Mouse (Mus musculus): ENCODE results near the gene Slc41a1. TPM values are rescaled to one million over a fixed set of nuclear protein-coding genes. Genes with fewer than 3 reads are reported as not detected.

The Slc41a1 gene
- polyA plus RNA-seq, 1 experiment from 2014 or later: 18.5 TPM

- 77% methylated on average over 8 of the region's 8 CpGs for WGBS
- Histone ChIP-seq H3K9ac (ENCODE audit: low read length) (no peak overlapping the region), H3K27ac (ENCODE audit: low read length) (no peak overlapping the region), H3K4me2 (ENCODE audit: low read depth, low read length) (no peak overlapping the region), H3K4me1 (ENCODE audit: control insufficient read depth, insufficient read depth, low read length) (peaks cover 5% of the 10 kb centered on the region; the same call in 1 of the 2 replicates), H3K36me3 (ENCODE audit: control insufficient read depth, insufficient read depth, low read length) (no peaks in the 10 kb centered on the region), H3K9me3 (replicated peaks; ENCODE audit: control insufficient read depth, low read length) (no peaks in the 10 kb centered on the region), H3K27me3 (ENCODE audit: control insufficient read depth, insufficient read depth, low read length) (no peaks in the 10 kb centered on the region), H3K4me3 (replicated peaks; ENCODE audit: low read length) (no peak overlapping the region)
- no peak for ATAC-seq (ENCODE audit: insufficient read depth, low FRiP score)
These were observed 5.0 kb upstream of the Slc41a1 start for GRCm38 (mm10) chr1:131822292-131822691.

GRCm38 (mm10) chr1:131822856-131823492 is 4.3 kb upstream of the Slc41a1 start:
- Histone ChIP-seq H3K27ac (ENCODE audit: low read length) (no peak overlapping the region), H3K9ac (ENCODE audit: low read length) (no peak overlapping the region), H3K4me3 (replicated peaks; ENCODE audit: low read length) (no peak overlapping the region), H3K9me3 (replicated peaks; ENCODE audit: control insufficient read depth, low read length) (no peaks in the 10 kb centered on the region), H3K36me3 (ENCODE audit: control insufficient read depth, insufficient read depth, low read length) (no peaks in the 10 kb centered on the region), H3K27me3 (ENCODE audit: control insufficient read depth, insufficient read depth, low read length) (no peaks in the 10 kb centered on the region), H3K4me1 (ENCODE audit: control insufficient read depth, insufficient read depth, low read length) (peaks cover 6% of the 10 kb centered on the region; the same call in 1 of the 2 replicates), H3K4me2 (ENCODE audit: low read depth, low read length) (no peak overlapping the region)
- no peak for ATAC-seq (ENCODE audit: insufficient read depth, low FRiP score)
- 83% methylated on average over 1 of the region's 1 CpGs for WGBS

- no peak overlapping the region for H3K27ac ChIP-seq (ENCODE audit: low read length)
- no peak overlapping the region for H3K4me2 ChIP-seq (ENCODE audit: low read depth, low read length)
- H3K4me3 ChIP-seq (replicated peaks; ENCODE audit: low read length): no peak overlapping the region
- 42% methylated on average over 5 of the region's 5 CpGs for WGBS
- H3K36me3 ChIP-seq (ENCODE audit: control insufficient read depth, insufficient read depth, low read length): no peaks in the 10 kb centered on the region
- H3K9me3 ChIP-seq (replicated peaks; ENCODE audit: control insufficient read depth, low read length): no peaks in the 10 kb centered on the region
- ATAC-seq (ENCODE audit: insufficient read depth, low FRiP score): no peak
- peaks cover 6% of the 10 kb centered on the region; the same call in 1 of the 2 replicates for H3K4me1 ChIP-seq (ENCODE audit: control insufficient read depth, insufficient read depth, low read length)
- H3K9ac ChIP-seq (ENCODE audit: low read length): no peak overlapping the region
- no peaks in the 10 kb centered on the region for H3K27me3 ChIP-seq (ENCODE audit: control insufficient read depth, insufficient read depth, low read length)
These were observed 3.7 kb upstream of the Slc41a1 start for GRCm38 (mm10) chr1:131823563-131823962.

GRCm38 (mm10) chr1:131824528-131825181 is 2.6 kb upstream of the Slc41a1 start:
- Histone ChIP-seq H3K4me1 (ENCODE audit: control insufficient read depth, insufficient read depth, low read length) (peaks cover 13% of the 10 kb centered on the region; the same call in 1 of the 2 replicates), H3K27me3 (ENCODE audit: control insufficient read depth, insufficient read depth, low read length) (no peaks in the 10 kb centered on the region), H3K36me3 (ENCODE audit: control insufficient read depth, insufficient read depth, low read length) (no peaks in the 10 kb centered on the region), H3K27ac (ENCODE audit: low read length) (no peak overlapping the region), H3K9me3 (replicated peaks; ENCODE audit: control insufficient read depth, low read length) (no peaks in the 10 kb centered on the region), H3K4me3 (replicated peaks; ENCODE audit: low read length) (no peak overlapping the region), H3K9ac (ENCODE audit: low read length) (no peak overlapping the region), H3K4me2 (ENCODE audit: low read depth, low read length) (no peak overlapping the region)
- ATAC-seq (ENCODE audit: insufficient read depth, low FRiP score): no peak
- WGBS: 80% methylated on average over 11 of the region's 11 CpGs

GRCm38 (mm10) chr1:131827787-131828258 is 530 bp downstream of the Slc41a1 start:
- no peaks in the 10 kb centered on the region for H3K36me3 ChIP-seq (ENCODE audit: control insufficient read depth, insufficient read depth, low read length)
- peak overlapping the region; percentile 87 for H3K9ac ChIP-seq (ENCODE audit: low read length)
- 0% methylated on average over 36 of the region's 36 CpGs for WGBS
- peaks cover 13% of the 10 kb centered on the region; the same call in 1 of the 2 replicates for H3K4me1 ChIP-seq (ENCODE audit: control insufficient read depth, insufficient read depth, low read length)
- peak overlapping the region; percentile 83 for H3K4me3 ChIP-seq (replicated peaks; ENCODE audit: low read length)
- ATAC-seq (ENCODE audit: insufficient read depth, low FRiP score): peak; percentile 97
- peak overlapping the region; percentile 68 for H3K4me2 ChIP-seq (ENCODE audit: low read depth, low read length)
- H3K27me3 ChIP-seq (ENCODE audit: control insufficient read depth, insufficient read depth, low read length): no peaks in the 10 kb centered on the region
- peak overlapping the region; percentile 86 for H3K27ac ChIP-seq (ENCODE audit: low read length)
- H3K9me3 ChIP-seq (replicated peaks; ENCODE audit: control insufficient read depth, low read length): no peaks in the 10 kb centered on the region

GRCm38 (mm10) chr1:131828297-131829126 is 1.2 kb downstream of the Slc41a1 start:
- Histone ChIP-seq H3K27ac (ENCODE audit: low read length) (peak overlapping the region; percentile 76), H3K4me1 (ENCODE audit: control insufficient read depth, insufficient read depth, low read length) (peaks cover 13% of the 10 kb centered on the region; the same call in 1 of the 2 replicates), H3K27me3 (ENCODE audit: control insufficient read depth, insufficient read depth, low read length) (no peaks in the 10 kb centered on the region), H3K9me3 (replicated peaks; ENCODE audit: control insufficient read depth, low read length) (no peaks in the 10 kb centered on the region), H3K36me3 (ENCODE audit: control insufficient read depth, insufficient read depth, low read length) (no peaks in the 10 kb centered on the region), H3K9ac (ENCODE audit: low read length) (peak overlapping the region; percentile 87), H3K4me3 (replicated peaks; ENCODE audit: low read length) (peak overlapping the region; percentile 83), H3K4me2 (ENCODE audit: low read depth, low read length) (peak overlapping the region; percentile 68)
- peak; percentile 41 for ATAC-seq (ENCODE audit: insufficient read depth, low FRiP score)
- WGBS: 2% methylated on average over 22 of the region's 22 CpGs

GRCm38 (mm10) chr1:131829279-131829678 is 2.0 kb downstream of the Slc41a1 start:
- Histone ChIP-seq H3K27ac (ENCODE audit: low read length) (no peak overlapping the region), H3K4me3 (replicated peaks; ENCODE audit: low read length) (peak overlapping the region; percentile 83), H3K9me3 (replicated peaks; ENCODE audit: control insufficient read depth, low read length) (no peaks in the 10 kb centered on the region), H3K9ac (ENCODE audit: low read length) (peak overlapping the region; percentile 51; the same call in 1 of the 2 replicates), H3K4me2 (ENCODE audit: low read depth, low read length) (peak overlapping the region; percentile 68), H3K36me3 (ENCODE audit: control insufficient read depth, insufficient read depth, low read length) (no peaks in the 10 kb centered on the region), H3K27me3 (ENCODE audit: control insufficient read depth, insufficient read depth, low read length) (no peaks in the 10 kb centered on the region), H3K4me1 (ENCODE audit: control insufficient read depth, insufficient read depth, low read length) (peaks cover 13% of the 10 kb centered on the region; the same call in 1 of the 2 replicates)
- 38% methylated on average over 5 of the region's 5 CpGs for WGBS
- no peak for ATAC-seq (ENCODE audit: insufficient read depth, low FRiP score)

- peaks cover 13% of the 10 kb centered on the region; the same call in 1 of the 2 replicates for H3K4me1 ChIP-seq (ENCODE audit: control insufficient read depth, insufficient read depth, low read length)
- no peak overlapping the region for H3K4me2 ChIP-seq (ENCODE audit: low read depth, low read length)
- H3K27me3 ChIP-seq (ENCODE audit: control insufficient read depth, insufficient read depth, low read length): no peaks in the 10 kb centered on the region
- no peak overlapping the region for H3K4me3 ChIP-seq (replicated peaks; ENCODE audit: low read length)
- H3K27ac ChIP-seq (ENCODE audit: low read length): no peak overlapping the region
- H3K9ac ChIP-seq (ENCODE audit: low read length): no peak overlapping the region
- no peaks in the 10 kb centered on the region for H3K36me3 ChIP-seq (ENCODE audit: control insufficient read depth, insufficient read depth, low read length)
- no peak for ATAC-seq (ENCODE audit: insufficient read depth, low FRiP score)
- 82% methylated on average over 15 of the region's 15 CpGs for WGBS
- no peaks in the 10 kb centered on the region for H3K9me3 ChIP-seq (replicated peaks; ENCODE audit: control insufficient read depth, low read length)
These were observed 3.3 kb downstream of the Slc41a1 start for GRCm38 (mm10) chr1:131830561-131830960.
